Mouse (Mus musculus) liver, adult 2 months (tissue): Measurements from ENCODE around the gene Itgb6.

Experiments
- CTCF ChIP-seq: fragments of 200-500 bp; IDR thresholded peaks from 2 replicates; pipeline ENCODE4 v1.5.1; 2011; ENCODE audit warnings: low read depth, low read length, control low read depth
- POLR2A ChIP-seq: fragments of 200-500 bp; IDR thresholded peaks from 2 replicates; pipeline ENCODE4 v1.6.1; 2011; ENCODE audit warnings: low read length, control low read depth; ENCODE audit not compliant: insufficient read depth; ENCODE audit errors: extremely low read depth

DNA sequence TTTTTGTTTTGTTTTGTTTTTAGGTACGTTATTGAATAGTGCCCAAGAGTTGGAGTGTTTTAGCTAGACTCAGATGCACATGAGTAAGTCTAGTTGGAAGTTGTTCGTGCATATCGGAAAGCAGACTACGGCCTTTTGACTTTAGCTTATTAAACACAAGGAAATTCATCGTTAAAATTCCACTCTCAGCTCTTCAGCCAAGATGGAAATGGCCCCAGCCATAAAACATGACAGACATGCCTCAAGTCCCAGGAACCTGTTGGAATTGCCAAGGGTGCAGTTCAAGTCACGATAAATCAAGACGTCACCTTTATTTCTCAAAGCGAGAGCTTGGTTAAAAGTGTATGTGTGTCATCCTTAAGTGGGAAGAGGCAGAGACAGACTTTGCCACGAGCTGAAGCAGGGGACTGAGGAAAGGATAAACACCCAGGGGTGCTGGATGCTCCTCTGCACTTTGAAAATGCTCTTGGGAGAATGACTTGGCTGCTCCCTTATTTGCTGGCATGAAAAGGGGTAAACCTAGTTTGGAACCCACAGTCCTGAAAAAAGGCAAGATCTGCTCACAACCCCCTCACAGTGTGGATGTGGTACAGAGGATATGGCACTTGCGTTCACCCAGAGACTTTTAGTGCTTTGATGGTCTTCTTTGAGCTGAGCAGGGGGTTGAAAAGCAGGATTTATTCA lies 6.6 kb upstream of the Itgb6 start:
- TF ChIP-seq CTCF (no peak), POLR2A (no peak)
